Mouse (Mus musculus): Measurements from ENCODE around the gene Fgfr2.

- TF ChIP-seq POLR2A (IDR thresholded peaks at IDR 0.05; ENCODE audit: control insufficient read depth, low read depth, low read length) (no peak), CTCF (IDR thresholded peaks at IDR 0.05; ENCODE audit: control insufficient read depth, insufficient read depth, insufficient replicate concordance, low read depth, low read length) (no peak)
These were observed 1047.3 kb downstream of the Fgfr2 start for GRCm38 (mm10) chr7:132075825-132076224.
